Mouse (Mus musculus): ENCODE data around the gene Ccdc159. TPM values are rescaled to one million over a fixed set of nuclear protein-coding genes. Genes with fewer than 3 reads are reported as not detected.

Gene Ccdc159
- polyA plus RNA-seq (2014; fragmentation: Nextera tagmentation; extraction: Ambion mirVana) = 2.8 and 4.9 TPM in 2 replicates

- H3K4me2 ChIP-seq = peak within 1 kb of the TSS; percentile 66
- ATAC-seq (ENCODE audit: insufficient read depth) (peak; percentile 97), DNase-seq (peak; percentile 98)
- peak within 1 kb of the TSS; percentile 55; the same call in 1 of the 2 replicates for H3K27ac ChIP-seq (ENCODE audit: low read depth)
- H3K27me3 ChIP-seq (ENCODE audit: insufficient read depth, low read length) = no peaks in the 10 kb centered on the region
- no peaks in the 10 kb centered on the region for H3K9me3 ChIP-seq (ENCODE audit: low read depth, low read length)
- WGBS = under 1% methylated on average over 28 of the region's 28 CpGs
- no peaks in the 10 kb centered on the region for H3K36me3 ChIP-seq (ENCODE audit: insufficient read depth)
- TF ChIP-seq CTCF (IDR thresholded peaks at IDR 0.05; ENCODE audit: low read depth) = no peak
- peak within 1 kb of the TSS; percentile 58 for H3K9ac ChIP-seq
- H3K4me3 ChIP-seq (ENCODE audit: low read depth, low read length) = peak within 1 kb of the TSS; percentile 44
- H3K4me1 ChIP-seq (ENCODE audit: insufficient read depth) = peaks cover 10% of the 10 kb centered on the region; the same call in 1 of the 2 replicates
Measured at GRCm38 (mm10) chr9:21927208-21927753, at the start of gene Ccdc159, which contains the start of gene Tmem205. Gene Ccdc159 (plus strand): TSS chr9:21927471. Gene Tmem205 (minus strand): TSS chr9:21927556.

- Histone ChIP-seq H3K4me3 (ENCODE audit: low read depth, low read length) (no peak overlapping the region), H3K36me3 (ENCODE audit: insufficient read depth) (no peaks in the 10 kb centered on the region), H3K27me3 (ENCODE audit: insufficient read depth, low read length) (no peaks in the 10 kb centered on the region), H3K4me2 (no peak overlapping the region), H3K9me3 (ENCODE audit: low read depth, low read length) (no peaks in the 10 kb centered on the region), H3K27ac (ENCODE audit: low read depth) (no peak overlapping the region), H3K4me1 (ENCODE audit: insufficient read depth) (no peaks in the 10 kb centered on the region), H3K9ac (no peak overlapping the region)
- DNase-seq (no peak), ATAC-seq (ENCODE audit: insufficient read depth) (no peak)
- WGBS = 53% methylated on average over 3 of the region's 3 CpGs
- no peak for TF ChIP-seq CTCF (IDR thresholded peaks at IDR 0.05; ENCODE audit: low read depth)
Measured at GRCm38 (mm10) chr9:21889229-21889628, 38.0 kb upstream of the Ccdc159 start.

GRCm38 (mm10) chr9:21901223-21901820 lies 25.9 kb upstream of the Ccdc159 start:
- DNase-seq = peak; percentile 92
- WGBS = 10% methylated on average over 10 of the region's 10 CpGs
- peak overlapping the region; percentile 28 for H3K4me3 ChIP-seq (ENCODE audit: low read depth, low read length)
- no peak overlapping the region for H3K27ac ChIP-seq (ENCODE audit: low read depth)
- H3K4me1 ChIP-seq (ENCODE audit: insufficient read depth) = no peaks in the 10 kb centered on the region
- peak overlapping the region; percentile 18; the same call in 1 of the 2 replicates for H3K9ac ChIP-seq
- no peaks in the 10 kb centered on the region for H3K36me3 ChIP-seq (ENCODE audit: insufficient read depth)
- H3K27me3 ChIP-seq (ENCODE audit: insufficient read depth, low read length) = no peaks in the 10 kb centered on the region
- peak; percentile 90 for ATAC-seq (ENCODE audit: insufficient read depth)
- peak; percentile 27; the same call in 1 of the 2 replicates for TF ChIP-seq CTCF (IDR thresholded peaks at IDR 0.05; ENCODE audit: low read depth)
- peak overlapping the region; percentile 56 for H3K4me2 ChIP-seq
- H3K9me3 ChIP-seq (ENCODE audit: low read depth, low read length) = no peaks in the 10 kb centered on the region

- no peak overlapping the region for H3K4me3 ChIP-seq (ENCODE audit: low read depth, low read length)
- H3K9me3 ChIP-seq (ENCODE audit: low read depth, low read length) = no peaks in the 10 kb centered on the region
- DNase-seq (no peak), ATAC-seq (ENCODE audit: insufficient read depth) (no peak)
- H3K9ac ChIP-seq = no peak overlapping the region
- H3K4me2 ChIP-seq = no peak overlapping the region
- 78% methylated on average over 4 of the region's 4 CpGs for WGBS
- H3K27me3 ChIP-seq (ENCODE audit: insufficient read depth, low read length) = no peaks in the 10 kb centered on the region
- no peaks in the 10 kb centered on the region for H3K4me1 ChIP-seq (ENCODE audit: insufficient read depth)
- TF ChIP-seq CTCF (IDR thresholded peaks at IDR 0.05; ENCODE audit: low read depth) = no peak
- H3K27ac ChIP-seq (ENCODE audit: low read depth) = no peak overlapping the region
- H3K36me3 ChIP-seq (ENCODE audit: insufficient read depth) = no peaks in the 10 kb centered on the region
Measured at GRCm38 (mm10) chr9:21904031-21904430, 23.2 kb upstream of the Ccdc159 start.

GRCm38 (mm10) chr9:21908216-21908615 lies 19.1 kb upstream of the Ccdc159 start:
- Histone ChIP-seq H3K36me3 (ENCODE audit: insufficient read depth) (no peaks in the 10 kb centered on the region), H3K4me1 (ENCODE audit: insufficient read depth) (no peaks in the 10 kb centered on the region), H3K4me3 (ENCODE audit: low read depth, low read length) (no peak overlapping the region), H3K9me3 (ENCODE audit: low read depth, low read length) (no peaks in the 10 kb centered on the region), H3K4me2 (no peak overlapping the region), H3K9ac (no peak overlapping the region), H3K27ac (ENCODE audit: low read depth) (no peak overlapping the region), H3K27me3 (ENCODE audit: insufficient read depth, low read length) (no peaks in the 10 kb centered on the region)
- 72% methylated on average over 11 of the region's 11 CpGs for WGBS
- TF ChIP-seq CTCF (IDR thresholded peaks at IDR 0.05; ENCODE audit: low read depth) = no peak
- ATAC-seq (ENCODE audit: insufficient read depth) = no peak
- no peak for DNase-seq

GRCm38 (mm10) chr9:21909474-21910223 lies 17.6 kb upstream of the Ccdc159 start:
- TF ChIP-seq CTCF (IDR thresholded peaks at IDR 0.05; ENCODE audit: low read depth) = no peak
- H3K4me1 ChIP-seq (ENCODE audit: insufficient read depth) = no peaks in the 10 kb centered on the region
- H3K27me3 ChIP-seq (ENCODE audit: insufficient read depth, low read length) = no peaks in the 10 kb centered on the region
- H3K9me3 ChIP-seq (ENCODE audit: low read depth, low read length) = no peaks in the 10 kb centered on the region
- H3K4me2 ChIP-seq = no peak overlapping the region
- WGBS = 75% methylated on average over 10 of the region's 10 CpGs
- no peaks in the 10 kb centered on the region for H3K36me3 ChIP-seq (ENCODE audit: insufficient read depth)
- no peak overlapping the region for H3K9ac ChIP-seq
- DNase-seq (no peak), ATAC-seq (ENCODE audit: insufficient read depth) (no peak)
- no peak overlapping the region for H3K27ac ChIP-seq (ENCODE audit: low read depth)
- H3K4me3 ChIP-seq (ENCODE audit: low read depth, low read length) = no peak overlapping the region

All from lung, embryonic 14.5 days (tissue).